Mouse (Mus musculus) liver, adult 2 months (tissue): Measurements from ENCODE around the gene Atg16l1.

ENCODE experiments used
- CTCF ChIP-seq: fragments of 200-500 bp; IDR thresholded peaks from 2 replicates; pipeline ENCODE4 v1.5.1; 2011; ENCODE audit warnings: low read depth, low read length, control low read depth
- POLR2A ChIP-seq: fragments of 200-500 bp; IDR thresholded peaks from 2 replicates; pipeline ENCODE4 v1.6.1; 2011; ENCODE audit warnings: low read length, control low read depth; ENCODE audit not compliant: insufficient read depth; ENCODE audit errors: extremely low read depth

- TF ChIP-seq CTCF (no peak), POLR2A (no peak)
Observed at GRCm38 (mm10) chr1:87789665-87790064, 34.0 kb downstream of the Atg16l1 start.
